Mouse (Mus musculus): ENCODE results near the gene Grid1.
A peak's percentile ranks its signal among the peaks of the same experiment; 100 is the strongest.

Grid1 gene

GRCm38 (mm10) chr14:34819919-34820652 is at the start of gene Grid1:
TSS of gene Grid1 (plus strand) at chr14:34820108.
- DNase-seq, result peak; percentile 59

DNA sequence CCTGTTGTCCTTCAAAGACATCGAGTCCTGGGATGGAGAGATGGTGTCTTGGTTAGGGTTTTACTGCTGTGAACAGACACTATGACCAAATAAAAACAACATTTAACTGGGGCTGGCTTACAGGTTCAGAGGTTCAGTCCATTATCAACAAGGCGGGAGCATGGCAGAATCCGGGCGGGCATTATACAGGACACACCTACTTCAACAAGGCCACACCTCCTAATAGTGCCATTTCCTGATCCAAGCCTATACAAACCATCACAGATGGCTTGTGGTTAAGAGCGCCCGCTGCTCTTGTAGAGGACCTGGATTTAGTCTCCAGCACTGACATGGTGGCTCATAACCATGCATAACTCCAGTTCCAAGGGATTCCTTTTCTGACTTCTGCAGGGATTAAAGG is 49.4 kb upstream of the Grid1 start:
- DNase-seq, result no peak

GRCm38 (mm10) chr14:34771601-34772000 is 48.3 kb upstream of the Grid1 start:
- no peak for DNase-seq

DNA sequence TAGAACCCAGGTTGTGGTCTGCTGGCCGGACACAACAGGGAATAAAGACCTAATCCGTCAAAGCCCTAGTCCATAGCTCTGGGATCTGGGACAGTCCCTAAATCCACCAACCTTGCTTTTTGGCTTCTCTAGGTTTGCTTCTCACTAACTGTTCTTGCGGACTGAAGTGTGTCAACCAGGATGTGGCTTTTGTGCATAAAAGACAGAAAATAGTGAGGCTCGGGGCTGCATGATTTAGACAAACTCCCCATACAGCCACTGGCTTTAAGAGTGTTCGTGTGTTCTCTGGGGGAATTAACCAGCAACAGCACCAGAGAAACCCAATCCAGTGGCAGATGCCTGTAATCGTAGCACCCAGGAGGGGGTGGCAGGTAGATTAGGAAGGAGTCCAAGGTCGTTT is 47.8 kb upstream of the Grid1 start:
- DNase-seq, result no peak

DNA sequence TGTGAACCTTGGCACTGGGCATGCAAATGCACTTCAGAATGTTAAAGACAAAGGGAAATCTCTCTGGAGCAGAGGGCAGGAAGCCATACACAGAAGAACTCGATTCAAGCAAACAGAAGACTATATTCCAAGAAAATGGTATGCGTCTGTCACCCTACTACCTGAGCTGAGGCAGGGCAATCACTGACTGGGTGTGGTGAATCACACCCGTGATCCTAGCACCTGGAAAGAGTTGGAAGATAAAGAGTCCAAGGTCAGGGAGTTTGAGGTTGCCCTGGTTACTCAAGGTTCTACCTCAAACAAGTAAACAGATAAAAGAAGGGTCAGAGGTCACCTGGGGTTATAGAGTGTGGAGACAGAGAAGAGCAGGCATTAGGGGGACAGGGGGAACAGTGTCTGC is 46.2 kb upstream of the Grid1 start:
- no peak for DNase-seq

DNA sequence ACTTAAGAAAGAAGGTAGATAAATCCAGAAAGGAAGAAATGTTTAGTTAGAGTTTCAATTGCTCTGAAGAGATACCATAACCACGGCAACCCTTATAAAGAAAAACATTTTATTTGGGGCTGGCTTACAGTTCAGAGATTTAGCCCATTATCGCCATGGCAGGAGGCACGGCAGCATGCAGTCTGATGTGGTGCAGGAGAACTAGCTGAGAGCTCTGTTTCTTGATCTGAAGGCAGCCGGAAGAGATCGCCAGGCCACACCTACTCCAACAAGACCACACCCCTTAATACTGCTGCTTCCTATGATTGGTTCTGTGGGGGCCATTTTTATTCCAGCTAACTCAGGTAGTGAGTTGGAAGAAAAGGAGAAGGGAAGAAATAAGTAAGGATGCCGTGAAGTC is 45.7 kb upstream of the Grid1 start:
- no peak for DNase-seq

DNA sequence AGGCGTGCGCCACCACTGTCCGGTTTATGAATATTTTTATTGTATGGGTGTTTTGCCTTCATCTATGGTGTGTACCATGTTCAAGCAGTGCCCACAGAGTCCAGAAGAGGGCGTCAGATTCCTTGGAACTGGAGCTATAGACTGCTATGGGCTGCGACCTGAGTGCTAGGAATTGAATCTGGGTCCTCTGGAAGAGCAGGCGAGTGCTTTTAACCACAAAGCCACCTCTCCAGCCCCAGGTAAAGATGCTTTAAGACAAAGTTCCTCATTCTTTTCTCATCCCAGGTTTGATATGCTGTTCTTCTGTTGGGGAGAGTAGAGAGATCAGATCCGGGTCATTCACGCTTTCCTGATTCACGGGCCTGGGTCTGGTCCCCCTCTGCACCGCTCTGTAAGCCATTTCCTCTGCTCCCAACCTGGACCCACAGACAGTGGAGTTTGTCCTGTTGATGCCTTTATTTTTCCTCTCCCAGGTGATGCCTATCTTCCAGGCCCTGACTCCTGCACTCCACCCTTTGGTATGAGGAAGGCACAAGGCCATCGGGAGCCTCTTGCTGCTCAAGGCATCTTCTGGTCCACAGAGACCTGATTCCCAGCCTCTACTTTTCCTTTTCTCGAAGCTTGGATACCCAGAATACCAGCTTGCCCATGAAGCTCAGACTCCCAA is 43.1 kb upstream of the Grid1 start:
- DNase-seq, result no peak

GRCm38 (mm10) chr14:34777810-34778209 is 42.1 kb upstream of the Grid1 start:
- peak; percentile 19 for DNase-seq

DNA sequence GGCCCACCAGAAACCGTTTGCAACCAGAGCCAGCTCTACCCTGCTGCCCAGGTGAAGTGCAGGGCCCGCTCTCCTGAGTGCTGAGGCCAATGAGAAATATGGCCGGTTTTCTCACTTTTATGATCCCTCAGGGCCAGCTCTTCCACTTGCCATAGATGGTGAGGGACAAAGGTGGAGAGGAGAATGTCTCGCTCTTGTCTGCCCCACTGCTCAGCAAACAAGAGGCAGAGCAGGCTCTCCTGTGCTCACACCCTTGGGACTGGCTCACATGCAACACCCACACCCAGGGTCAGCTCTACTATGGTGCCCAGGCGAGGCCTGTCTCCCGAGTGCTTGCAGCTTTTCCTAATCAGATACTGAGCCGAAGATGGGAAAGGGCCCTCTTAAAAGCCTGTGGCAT is 41.1 kb upstream of the Grid1 start:
- no peak for DNase-seq

DNA sequence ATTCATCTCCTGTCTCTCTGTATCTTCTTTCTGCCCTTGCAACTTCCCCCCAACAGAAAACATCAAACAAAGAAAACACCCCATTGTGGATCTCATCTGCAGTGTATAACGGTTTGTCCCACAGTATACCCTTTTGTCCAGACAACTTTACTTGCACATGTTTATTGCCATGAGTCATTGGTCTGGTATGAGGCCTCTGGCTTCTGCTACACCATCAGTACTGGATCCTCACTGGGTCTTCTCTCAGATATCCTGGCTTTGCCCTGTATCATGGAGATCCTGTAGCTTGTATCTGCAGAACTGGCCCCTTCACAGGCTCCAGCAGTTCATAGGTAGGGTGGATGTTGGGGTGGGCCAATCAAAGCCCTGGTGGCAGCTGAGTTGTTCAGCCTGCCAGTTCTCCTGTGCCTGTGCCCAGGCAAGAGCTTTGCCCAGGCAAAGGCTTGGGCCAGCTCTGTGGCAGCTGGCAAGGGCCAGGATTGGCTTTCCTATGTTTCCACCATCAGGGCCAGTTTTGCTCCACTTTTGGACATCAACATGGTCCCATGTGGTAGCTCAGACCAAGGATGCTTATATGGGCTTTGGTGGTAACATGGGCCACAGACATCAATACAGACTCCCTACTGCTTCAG is 26.4 kb upstream of the Grid1 start:
- DNase-seq, result no peak

GRCm38 (mm10) chr14:34810763-34811489 is 9.0 kb upstream of the Grid1 start:
- peak; percentile 93 for DNase-seq

GRCm38 (mm10) chr14:34811490-34811808 is 8.5 kb upstream of the Grid1 start:
- DNase-seq, result peak; percentile 11

GRCm38 (mm10) chr14:34816301-34816700 is 3.6 kb upstream of the Grid1 start:
- no peak for DNase-seq

- peak; percentile 9 for DNase-seq
Measured at GRCm38 (mm10) chr14:34818387-34818980, 1.4 kb upstream of the Grid1 start.

- DNase-seq, result peak; percentile 79
Measured at GRCm38 (mm10) chr14:34819121-34819918, 588 bp upstream of the Grid1 start.

DNA sequence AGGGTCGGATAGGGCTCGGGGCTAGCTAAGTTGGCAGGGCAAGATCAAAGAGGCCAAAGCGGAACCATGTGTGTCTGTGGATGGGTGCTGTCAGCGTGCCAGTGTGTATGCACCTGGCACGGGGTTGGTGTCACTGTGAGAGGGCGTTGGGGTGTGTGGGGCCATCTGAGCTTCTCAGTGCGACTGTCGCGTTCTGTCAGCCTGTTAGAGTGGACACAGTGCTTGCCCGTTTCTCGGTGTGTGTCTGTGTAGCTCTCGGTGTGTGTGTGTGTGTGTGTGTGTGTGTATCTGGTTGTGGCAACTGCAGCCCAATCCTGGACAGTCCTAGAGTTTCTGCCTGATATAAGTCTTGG is 721 bp downstream of the Grid1 start:
- peak; percentile 35 for DNase-seq

- DNase-seq, result peak; percentile 29
Measured at GRCm38 (mm10) chr14:34821131-34821790, 1.4 kb downstream of the Grid1 start.

- peak; percentile 86 for DNase-seq
Measured at GRCm38 (mm10) chr14:34823136-34823535, 3.2 kb downstream of the Grid1 start.

DNA sequence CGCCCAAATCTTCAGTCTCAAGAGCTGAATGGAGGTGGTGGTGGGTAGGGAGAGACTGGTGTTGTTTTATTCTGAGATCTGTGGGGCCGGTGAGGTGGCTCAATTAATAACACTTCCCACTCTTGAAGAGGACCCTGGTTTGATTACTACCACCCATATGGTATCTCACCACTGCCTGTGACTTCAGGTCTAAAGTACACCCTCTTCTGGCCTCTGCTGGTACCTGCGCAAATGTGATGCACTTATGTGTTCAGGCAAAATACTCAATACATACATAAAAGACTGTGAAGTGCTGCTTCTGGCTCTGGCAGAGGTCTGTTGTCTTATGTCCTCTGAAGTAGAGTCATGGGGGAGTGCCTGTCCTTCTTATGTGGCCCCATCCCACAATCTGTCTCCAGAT is 4.3 kb downstream of the Grid1 start:
- DNase-seq, result no peak

DNA sequence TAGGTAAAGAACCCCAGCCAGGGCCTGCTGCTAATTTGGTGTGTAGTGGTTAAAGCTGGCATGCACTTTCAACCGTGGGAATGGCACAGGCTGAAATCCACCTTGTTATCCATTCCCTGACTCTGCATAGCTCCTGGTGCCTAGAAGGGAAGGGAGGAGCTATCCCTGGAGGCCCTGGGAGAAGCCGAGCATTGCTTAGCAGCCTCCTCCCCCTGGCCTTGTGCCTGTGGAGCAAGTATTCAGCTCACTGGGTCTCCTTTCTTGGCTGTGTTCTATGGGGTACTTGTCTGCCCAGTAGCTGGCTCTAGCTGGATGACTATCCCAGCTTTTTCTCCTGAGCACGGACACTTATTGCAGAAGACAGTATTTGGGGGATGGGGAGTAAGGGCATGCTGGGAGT is 6.0 kb downstream of the Grid1 start:
- peak; percentile 46 for DNase-seq

GRCm38 (mm10) chr14:34829831-34830230 is 9.9 kb downstream of the Grid1 start:
- no peak for DNase-seq

DNA sequence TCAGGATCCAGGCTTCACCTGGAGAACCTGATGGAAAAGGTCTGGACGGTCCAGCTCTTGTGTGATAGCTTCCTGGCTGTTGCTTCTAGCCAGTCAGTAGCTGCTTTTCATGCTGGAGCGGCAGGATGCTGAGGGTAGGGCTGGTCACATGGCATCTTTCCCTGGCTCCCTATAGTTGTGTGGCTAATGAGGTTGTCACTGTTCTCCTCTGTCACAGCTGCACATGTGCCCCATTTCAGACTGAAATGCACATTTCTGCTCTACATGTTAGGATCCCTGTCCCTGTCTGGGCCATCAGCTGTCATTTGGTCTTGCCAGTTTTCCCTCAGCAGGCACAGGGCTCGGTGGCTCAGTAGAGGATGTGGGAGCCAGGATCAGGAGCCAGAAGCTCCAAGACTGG is 17.2 kb downstream of the Grid1 start:
- no peak for DNase-seq
